Mouse (Mus musculus) kidney, embryonic 15.5 days (tissue): ENCODE measurements around the gene Kptn. TPM values are rescaled to one million over a fixed set of nuclear protein-coding genes. Genes with fewer than 3 reads are reported as not detected.

Experiments
- ATAC-seq: fragments of 200-750 bp; cut with Nextera tagmentation; replicated peaks from 2 replicates; pipeline ENCODE4 v1.8.0; 2017; ENCODE audit warnings: moderate TSS enrichment; ENCODE audit not compliant: low FRiP score
- H3K27ac ChIP-seq: fragments of 300-500 bp; sonication (generic); 2 replicates; pipeline ENCODE4 v1.5.1; 2015; ENCODE audit warnings: mild to moderate bottlenecking, inconsistent platforms
- H3K27me3 ChIP-seq: fragments of 300-500 bp; sonication (generic); 2 replicates; pipeline ENCODE4 v1.6.1; 2015; ENCODE audit warnings: inconsistent platforms
- H3K36me3 ChIP-seq: fragments of 300-500 bp; sonication (generic); 2 replicates; pipeline ENCODE4 v1.6.1; 2015; ENCODE audit warnings: inconsistent platforms
- H3K4me1 ChIP-seq: fragments of 300-500 bp; sonication (generic); 2 replicates; pipeline ENCODE4 v1.6.1; 2015; ENCODE audit warnings: inconsistent platforms
- H3K4me2 ChIP-seq: fragments of 300-500 bp; sonication (generic); 2 replicates; pipeline ENCODE4 v1.6.1; 2015; ENCODE audit warnings: moderate library complexity, mild to moderate bottlenecking, inconsistent platforms
- H3K4me3 ChIP-seq: fragments of 300-500 bp; sonication (generic); replicated peaks from 2 replicates; pipeline ENCODE4 v1.5.1; 2015; ENCODE audit warnings: mild to moderate bottlenecking, inconsistent platforms
- H3K9ac ChIP-seq: fragments of 300-500 bp; sonication (generic); 2 replicates; pipeline ENCODE4 v1.6.1; 2015; ENCODE audit warnings: mild to moderate bottlenecking, inconsistent platforms
- H3K9me3 ChIP-seq: fragments of 300-500 bp; sonication (generic); replicated peaks from 2 replicates; pipeline ENCODE4 v1.6.1; 2016; ENCODE audit warnings: inconsistent platforms
- WGBS: fragments of 180-500 bp; shearing (Covaris S2); methylation state at CpG from one replicate; pipeline ENCODE4 v1.1.7; 2015; ENCODE audit warnings: mixed read lengths; 5-methylcytosine and 5-hydroxymethylcytosine counted together
- polyA plus RNA-seq: library from polyadenylated mRNA; unstranded; fragments of >200 nt; fragmentation: Nextera tagmentation; extraction: Ambion mirVana; gene quantifications from 2 replicates; pipeline ENCODE4 v1.2.1, GENCODE M21; 2015

The Kptn gene
- polyA plus RNA-seq, 1 experiment from 2014 or later = 37.5 TPM

- WGBS = 75% methylated on average over 15 of the region's 15 CpGs
These were observed 17.8 kb upstream of the Kptn start for GRCm38 (mm10) chr7:16101726-16102475.

GRCm38 (mm10) chr7:16102686-16103226 lies 16.9 kb upstream of the Kptn start:
- no peak for ATAC-seq
- Histone ChIP-seq H3K9ac (no peak overlapping the region), H3K27ac (no peak overlapping the region), H3K36me3 (peaks cover 55% of the 10 kb centered on the region), H3K4me3 (no peak overlapping the region), H3K4me2 (no peak overlapping the region), H3K27me3 (no peaks in the 10 kb centered on the region), H3K4me1 (peaks cover 24% of the 10 kb centered on the region), H3K9me3 (no peaks in the 10 kb centered on the region)
- 85% methylated on average over 5 of the region's 5 CpGs for WGBS

More at GRCm38 (mm10) chr7:16101726-16102475, 17.8 kb upstream of the Kptn start:
- Histone ChIP-seq H3K4me1 (peaks cover 27% of the 10 kb centered on the region), H3K9ac (no peak overlapping the region), H3K27ac (no peak overlapping the region), H3K36me3 (peaks cover 47% of the 10 kb centered on the region), H3K4me2 (no peak overlapping the region), H3K4me3 (no peak overlapping the region), H3K27me3 (no peaks in the 10 kb centered on the region), H3K9me3 (no peaks in the 10 kb centered on the region)
- no peak for ATAC-seq

DNA sequence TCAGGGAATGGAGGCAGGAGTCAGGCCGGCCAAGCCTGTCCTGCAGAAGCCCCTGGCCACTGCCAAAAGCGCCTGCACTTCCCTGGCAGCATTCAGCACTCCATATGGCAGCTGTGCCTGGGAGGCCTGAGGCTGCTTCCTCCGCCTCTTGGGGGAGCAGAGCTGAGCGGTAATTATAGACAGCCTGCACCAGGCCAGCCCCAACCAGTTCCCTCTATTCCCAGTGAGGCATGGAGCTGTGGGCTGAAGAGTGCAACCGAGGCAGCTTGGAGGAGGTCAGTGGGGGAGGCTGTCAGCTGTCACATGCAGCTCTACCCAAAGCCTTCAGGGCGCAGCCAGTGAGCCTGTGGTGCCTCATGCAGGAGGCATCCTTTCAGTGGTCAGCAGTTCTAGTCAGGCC lies 15.9 kb upstream of the Kptn start:
- H3K9ac ChIP-seq = no peak overlapping the region
- H3K4me1 ChIP-seq = peaks cover 23% of the 10 kb centered on the region
- H3K9me3 ChIP-seq = no peaks in the 10 kb centered on the region
- H3K27ac ChIP-seq = no peak overlapping the region
- WGBS = 77% methylated on average over 6 of the region's 6 CpGs
- ATAC-seq = no peak
- H3K4me2 ChIP-seq = no peak overlapping the region
- H3K36me3 ChIP-seq = peaks cover 65% of the 10 kb centered on the region
- H3K27me3 ChIP-seq = no peaks in the 10 kb centered on the region
- no peak overlapping the region for H3K4me3 ChIP-seq

DNA sequence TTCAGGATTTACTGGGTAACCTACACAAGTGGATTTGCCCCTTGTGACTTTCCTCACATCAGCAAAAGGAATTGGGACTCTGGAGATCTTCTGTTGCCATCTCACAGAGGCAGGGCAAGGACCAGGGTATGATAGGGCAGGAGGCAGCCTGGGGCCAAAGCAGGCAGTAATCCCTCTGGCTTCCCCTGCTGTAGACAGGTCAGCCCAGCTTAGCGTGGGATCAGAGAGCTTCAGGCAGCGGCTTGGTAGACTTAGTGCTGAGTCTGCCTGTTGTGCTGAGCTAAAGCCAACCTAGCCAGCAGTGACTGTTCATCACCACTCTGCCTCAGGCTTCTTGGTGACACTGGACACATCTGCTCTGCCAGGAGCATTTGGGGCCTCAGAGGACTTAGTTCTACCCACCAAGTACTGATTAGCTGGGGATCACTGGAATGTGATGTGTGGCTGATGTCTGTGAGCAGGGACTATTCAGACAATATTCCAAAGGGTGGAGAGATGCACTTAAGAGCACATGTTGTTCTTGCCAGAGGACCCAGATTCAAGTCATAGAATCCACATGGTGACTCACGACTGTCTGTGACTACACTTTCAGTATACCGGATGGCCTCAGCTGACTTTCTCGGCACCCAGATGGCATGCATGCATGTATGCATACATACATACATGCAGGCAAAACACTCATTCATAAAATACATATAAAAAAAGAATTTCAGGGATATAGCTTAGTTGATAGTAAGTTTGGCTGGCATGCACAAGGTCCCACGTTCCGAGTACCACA lies 14.9 kb upstream of the Kptn start:
- Histone ChIP-seq H3K36me3 (peaks cover 76% of the 10 kb centered on the region), H3K9me3 (no peaks in the 10 kb centered on the region), H3K27ac (no peak overlapping the region), H3K27me3 (no peaks in the 10 kb centered on the region), H3K4me1 (peaks cover 16% of the 10 kb centered on the region), H3K9ac (no peak overlapping the region), H3K4me2 (no peak overlapping the region), H3K4me3 (no peak overlapping the region)
- 91% methylated on average over 7 of the region's 7 CpGs for WGBS
- no peak for ATAC-seq

DNA sequence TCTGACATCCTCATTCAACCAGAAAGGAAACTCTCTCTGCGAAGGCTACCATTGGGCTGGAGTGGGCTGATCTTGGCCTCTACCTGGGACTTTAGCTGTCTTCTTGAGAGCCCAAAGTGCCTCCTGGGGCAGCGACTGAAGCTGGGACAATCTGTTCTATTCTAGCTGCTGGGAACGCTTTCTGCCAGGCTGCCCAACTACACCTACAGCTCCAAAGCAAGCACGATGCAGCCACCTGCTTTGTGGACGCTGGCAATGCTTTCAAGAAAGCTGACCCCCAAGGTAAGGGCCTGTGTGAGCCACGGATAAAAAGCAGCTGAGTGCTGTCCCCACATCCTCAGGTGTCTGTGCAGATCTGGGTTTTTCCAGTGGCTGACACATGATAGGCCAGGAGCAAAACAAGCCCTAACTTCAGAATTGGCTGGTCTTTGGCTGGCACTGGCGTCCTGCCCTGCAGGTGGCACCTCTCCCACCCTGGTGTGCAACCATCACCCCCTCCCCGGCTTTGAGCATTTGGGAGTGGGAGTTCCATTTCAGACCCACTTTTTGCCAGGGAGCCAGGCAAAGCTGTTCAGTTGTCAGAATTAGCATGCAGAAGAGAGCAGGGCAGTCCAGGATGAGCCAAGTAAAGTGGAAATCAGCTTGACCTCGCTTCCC lies 10.7 kb upstream of the Kptn start:
- no peaks in the 10 kb centered on the region for H3K27me3 ChIP-seq
- no peak overlapping the region for H3K4me2 ChIP-seq
- H3K9me3 ChIP-seq = no peaks in the 10 kb centered on the region
- no peak overlapping the region for H3K9ac ChIP-seq
- no peaks in the 10 kb centered on the region for H3K4me1 ChIP-seq
- H3K27ac ChIP-seq = no peak overlapping the region
- peaks cover 84% of the 10 kb centered on the region for H3K36me3 ChIP-seq
- WGBS = 91% methylated on average over 9 of the region's 9 CpGs
- no peak for ATAC-seq
- H3K4me3 ChIP-seq = no peak overlapping the region

DNA sequence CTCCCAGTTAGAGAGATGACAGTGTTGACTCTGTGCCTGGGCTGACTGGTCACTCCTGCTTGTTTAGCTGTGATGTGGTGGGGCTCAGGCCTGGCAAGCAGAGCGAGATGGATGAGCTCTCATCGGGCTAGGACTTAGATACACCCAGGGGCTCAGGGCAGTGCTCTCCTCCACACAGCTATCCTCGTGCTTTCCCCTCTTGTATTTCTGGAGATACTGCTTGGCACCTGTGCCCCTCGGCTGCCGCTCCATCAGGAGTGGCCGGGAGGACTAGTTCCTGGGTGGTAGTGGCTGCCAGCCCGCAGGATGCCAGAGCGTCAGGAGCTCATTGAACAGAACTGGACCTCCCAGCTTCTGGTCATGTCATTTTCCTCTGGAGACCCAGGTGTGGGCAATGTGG lies 9.5 kb upstream of the Kptn start:
- WGBS = 94% methylated on average over 8 of the region's 8 CpGs
- Histone ChIP-seq H3K4me2 (no peak overlapping the region), H3K36me3 (peaks cover 84% of the 10 kb centered on the region), H3K4me3 (no peak overlapping the region), H3K9me3 (no peaks in the 10 kb centered on the region), H3K27ac (no peak overlapping the region), H3K4me1 (no peaks in the 10 kb centered on the region), H3K9ac (no peak overlapping the region), H3K27me3 (no peaks in the 10 kb centered on the region)
- no peak for ATAC-seq

DNA sequence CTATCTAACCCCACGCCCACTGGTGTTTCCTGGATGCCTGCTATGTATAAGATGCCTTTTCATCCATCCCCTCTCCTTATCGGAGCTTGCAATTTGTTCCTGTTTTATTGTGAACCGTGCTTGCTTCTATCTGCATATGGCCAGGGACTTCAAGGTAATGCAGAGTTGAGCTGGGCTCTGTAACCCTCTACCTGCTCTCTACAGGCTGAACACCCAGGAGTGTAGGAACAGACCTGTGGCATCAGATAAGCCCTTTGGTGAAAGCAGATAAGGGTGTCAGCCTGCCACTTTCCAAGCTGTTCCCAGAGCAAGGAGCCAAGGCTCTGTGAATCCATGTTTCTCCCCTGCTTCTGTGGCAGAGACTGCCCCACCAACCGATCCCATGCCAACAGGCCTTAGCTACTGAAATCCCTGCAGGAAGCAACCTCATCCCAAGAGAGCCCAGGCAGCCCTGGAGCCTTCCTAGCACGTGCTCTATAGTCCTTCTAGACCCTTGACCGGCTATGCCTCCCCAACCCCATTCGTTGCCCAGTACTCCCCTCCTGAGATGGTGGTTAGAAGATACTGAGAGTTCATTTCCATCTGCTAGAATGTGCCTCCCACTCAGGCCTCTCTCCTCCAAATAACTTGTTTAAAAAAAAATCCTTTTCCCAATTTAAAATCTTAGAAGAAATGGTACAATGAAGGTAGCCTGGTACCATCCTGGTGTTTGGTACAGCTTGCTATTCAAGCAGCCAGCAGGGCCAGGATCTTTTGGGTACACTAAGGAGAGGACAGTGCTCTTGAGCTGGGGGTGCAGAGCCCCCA lies 8.2 kb upstream of the Kptn start:
- H3K36me3 ChIP-seq = peaks cover 98% of the 10 kb centered on the region
- no peaks in the 10 kb centered on the region for H3K9me3 ChIP-seq
- H3K4me1 ChIP-seq = no peaks in the 10 kb centered on the region
- no peaks in the 10 kb centered on the region for H3K27me3 ChIP-seq
- H3K27ac ChIP-seq = no peak overlapping the region
- no peak for ATAC-seq
- 88% methylated on average over 7 of the region's 7 CpGs for WGBS
- no peak overlapping the region for H3K4me3 ChIP-seq
- no peak overlapping the region for H3K4me2 ChIP-seq
- no peak overlapping the region for H3K9ac ChIP-seq

DNA sequence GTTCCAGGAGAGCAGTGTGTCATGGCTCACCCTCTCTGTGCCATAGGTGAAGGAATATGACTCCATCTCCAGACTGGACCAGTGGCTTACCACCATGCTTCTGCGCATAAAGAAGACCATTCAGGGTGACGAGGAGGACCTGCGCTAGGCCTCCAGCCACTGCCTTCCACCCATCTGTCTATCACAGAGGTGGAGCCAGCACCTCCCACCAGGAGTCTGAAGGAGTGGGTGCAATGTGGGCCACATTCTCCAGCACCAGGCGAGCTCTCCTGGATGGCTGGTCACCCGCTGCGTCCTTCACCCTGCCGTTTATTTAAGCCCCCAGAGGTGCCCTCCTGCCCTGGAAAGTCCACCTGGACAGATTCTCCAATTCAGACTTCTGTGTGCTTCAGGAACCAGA lies 3.3 kb upstream of the Kptn start:
- no peak overlapping the region for H3K27ac ChIP-seq
- 91% methylated on average over 7 of the region's 7 CpGs for WGBS
- H3K9ac ChIP-seq = no peak overlapping the region
- H3K36me3 ChIP-seq = peaks cover 65% of the 10 kb centered on the region
- H3K9me3 ChIP-seq = no peaks in the 10 kb centered on the region
- no peak for ATAC-seq
- H3K4me3 ChIP-seq = no peak overlapping the region
- no peak overlapping the region for H3K4me2 ChIP-seq
- H3K27me3 ChIP-seq = no peaks in the 10 kb centered on the region
- H3K4me1 ChIP-seq = peaks cover 16% of the 10 kb centered on the region

- no peaks in the 10 kb centered on the region for H3K27me3 ChIP-seq
- H3K36me3 ChIP-seq = peaks cover 58% of the 10 kb centered on the region
- WGBS = 85% methylated on average over 3 of the region's 3 CpGs
- H3K27ac ChIP-seq = no peak overlapping the region
- H3K4me2 ChIP-seq = no peak overlapping the region
- H3K9me3 ChIP-seq = no peaks in the 10 kb centered on the region
- H3K4me1 ChIP-seq = peaks cover 16% of the 10 kb centered on the region
- no peak for ATAC-seq
- H3K9ac ChIP-seq = no peak overlapping the region
- H3K4me3 ChIP-seq = no peak overlapping the region
These were observed 2.6 kb upstream of the Kptn start for GRCm38 (mm10) chr7:16117100-16117499.

GRCm38 (mm10) chr7:16120262-16120600 lies 536 bp downstream of the Kptn start:
- Histone ChIP-seq H3K4me3 (peak overlapping the region; percentile 72), H3K27me3 (no peaks in the 10 kb centered on the region), H3K4me2 (peak overlapping the region; percentile 72), H3K36me3 (peaks cover 32% of the 10 kb centered on the region), H3K9me3 (no peaks in the 10 kb centered on the region), H3K27ac (peak overlapping the region; percentile 90; the same call in 1 of the 2 replicates), H3K4me1 (peaks cover 16% of the 10 kb centered on the region), H3K9ac (peak overlapping the region; percentile 70)
- ATAC-seq = no peak
- 50% methylated on average over 9 of the region's 9 CpGs for WGBS

DNA sequence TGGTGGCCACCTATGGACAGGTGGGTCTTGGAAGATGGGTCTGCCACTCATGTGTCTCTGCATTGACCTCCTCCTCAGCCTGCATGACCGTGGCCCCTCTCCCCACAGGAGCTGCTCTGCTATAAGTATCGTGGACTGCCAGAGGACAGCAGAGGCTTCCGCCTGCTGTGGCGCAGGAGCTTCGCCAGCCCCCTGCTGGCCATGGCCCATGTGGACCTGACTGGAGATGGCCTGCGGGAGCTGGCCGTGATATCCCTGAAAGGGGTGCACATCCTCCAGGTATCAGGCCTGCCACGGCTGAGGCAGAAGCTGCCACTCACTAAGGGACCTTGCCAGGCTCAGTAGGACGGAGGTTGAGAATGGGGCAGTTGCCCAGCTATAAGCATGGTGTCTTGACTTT lies 6.1 kb downstream of the Kptn start:
- no peak overlapping the region for H3K9ac ChIP-seq
- H3K36me3 ChIP-seq = peaks cover 18% of the 10 kb centered on the region; the same call in 1 of the 2 replicates
- H3K27me3 ChIP-seq = no peaks in the 10 kb centered on the region
- no peak overlapping the region for H3K27ac ChIP-seq
- WGBS = 84% methylated on average over 9 of the region's 9 CpGs
- no peak overlapping the region for H3K4me3 ChIP-seq
- no peak for ATAC-seq
- H3K9me3 ChIP-seq = no peaks in the 10 kb centered on the region
- H3K4me1 ChIP-seq = peaks cover 19% of the 10 kb centered on the region
- no peak overlapping the region for H3K4me2 ChIP-seq
